Mouse (Mus musculus) forebrain, embryonic 13.5 days (tissue): ENCODE measurements at regions not wholly inside any gene's neighbourhood (a gene's known extent, or its start where the extent isn't known, plus 50 kb on each side); places are given as distances from the start of the nearest gene placed in this dataset.

Source experiments
- ATAC-seq: fragments of 200-750 bp; cut with Nextera tagmentation; 2 replicates; pipeline ENCODE4 v1.8.0; 2017
- H3K27ac ChIP-seq: fragments of 300-500 bp; sonication (generic); 2 replicates; pipeline ENCODE4 v1.5.1; 2015; ENCODE audit warnings: inconsistent platforms, mild to moderate bottlenecking, moderate library complexity
- H3K27me3 ChIP-seq: fragments of 300-500 bp; sonication (generic); 2 replicates; pipeline ENCODE4 v1.6.1; 2015; ENCODE audit warnings: mild to moderate bottlenecking, inconsistent platforms
- H3K36me3 ChIP-seq: fragments of 300-500 bp; sonication (generic); 2 replicates; pipeline ENCODE4 v1.6.1; 2015; ENCODE audit warnings: mild to moderate bottlenecking, inconsistent platforms; ENCODE audit not compliant: poor library complexity, severe bottlenecking
- H3K4me1 ChIP-seq: fragments of 300-500 bp; sonication (generic); 2 replicates; pipeline ENCODE4 v1.6.1; 2015; ENCODE audit warnings: inconsistent platforms
- H3K4me2 ChIP-seq: fragments of 300-500 bp; sonication (generic); 2 replicates; pipeline ENCODE4 v1.6.1; 2015; ENCODE audit warnings: inconsistent platforms, mild to moderate bottlenecking, moderate library complexity
- H3K4me3 ChIP-seq: fragments of 300-500 bp; sonication (generic); 2 replicates; pipeline ENCODE4 v1.5.1; 2015; ENCODE audit warnings: mild to moderate bottlenecking, inconsistent platforms
- H3K9ac ChIP-seq: fragments of 300-500 bp; sonication (generic); 2 replicates; pipeline ENCODE4 v1.6.1; 2015; ENCODE audit warnings: mild to moderate bottlenecking, inconsistent platforms
- H3K9me3 ChIP-seq: fragments of 300-500 bp; sonication (generic); replicated peaks from 2 replicates; pipeline ENCODE4 v1.6.1; 2016; ENCODE audit warnings: inconsistent platforms
- WGBS: fragments of 180-500 bp; shearing (Covaris S2); methylation state at CpG from one replicate; pipeline ENCODE4 v1.1.7; 2015; 5-methylcytosine and 5-hydroxymethylcytosine counted together

- Histone ChIP-seq H3K4me2 (no peak overlapping the region), H3K9ac (no peak overlapping the region), H3K36me3 (no peaks in the 10 kb centered on the region), H3K27me3 (0 out of 2 replicates have a peak, but pooled peaks cover 4% of the 10 kb centered on the region), H3K27ac (no peak overlapping the region), H3K9me3 (no peaks in the 10 kb centered on the region), H3K4me3 (no peak overlapping the region), H3K4me1 (peaks cover 5% of the 10 kb centered on the region)
- ATAC-seq = no peak
- WGBS = 94% methylated on average over 2 of the region's 2 CpGs
These were observed 226.7 kb upstream of the Mki67 start for GRCm38 (mm10) chr7:135942826-135943225.

GRCm38 (mm10) chr7:135946071-135946646 is 230.0 kb upstream of the Mki67 start:
- Histone ChIP-seq H3K27ac (no peak overlapping the region), H3K27me3 (0 out of 2 replicates have a peak, but pooled peaks cover 4% of the 10 kb centered on the region), H3K36me3 (no peaks in the 10 kb centered on the region), H3K4me1 (no peaks in the 10 kb centered on the region), H3K4me3 (no peak overlapping the region), H3K4me2 (no peak overlapping the region), H3K9me3 (no peaks in the 10 kb centered on the region), H3K9ac (no peak overlapping the region)
- WGBS = 89% methylated on average over 5 of the region's 5 CpGs
- ATAC-seq = no peak

DNA sequence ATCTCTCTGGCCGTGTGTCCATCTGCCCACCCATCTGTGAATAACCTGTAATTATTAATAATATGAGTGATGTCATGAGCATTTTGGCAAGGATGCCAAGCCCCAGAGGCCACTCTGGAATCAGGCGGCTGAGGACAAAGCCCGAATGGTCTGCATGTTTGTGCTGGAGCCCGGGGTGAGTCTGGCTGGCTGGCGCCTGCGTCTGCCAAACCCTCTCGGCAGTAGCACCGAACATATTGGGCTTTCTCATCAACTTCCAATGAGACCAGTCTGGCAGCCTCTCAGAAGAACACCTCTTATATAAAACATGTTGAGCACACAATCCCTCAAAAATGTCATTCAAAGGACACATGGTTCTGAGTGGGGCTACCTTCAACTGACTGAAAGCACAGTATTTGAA is 244.9 kb upstream of the Mki67 start:
- ATAC-seq = peak; percentile 68; the same call in 1 of the 2 replicates
- peaks cover 22% of the 10 kb centered on the region for H3K4me1 ChIP-seq
- H3K4me2 ChIP-seq = no peak overlapping the region
- no peaks in the 10 kb centered on the region for H3K9me3 ChIP-seq
- no peaks in the 10 kb centered on the region for H3K36me3 ChIP-seq
- H3K27me3 ChIP-seq = no peaks in the 10 kb centered on the region
- H3K27ac ChIP-seq = no peak overlapping the region
- no peak overlapping the region for H3K4me3 ChIP-seq
- WGBS = 47% methylated on average over 8 of the region's 8 CpGs
- H3K9ac ChIP-seq = no peak overlapping the region

- Histone ChIP-seq H3K27ac (no peak overlapping the region), H3K9me3 (no peaks in the 10 kb centered on the region), H3K4me3 (no peak overlapping the region), H3K9ac (no peak overlapping the region; the same call in 1 of the 2 replicates), H3K4me2 (no peak overlapping the region), H3K4me1 (peaks cover 27% of the 10 kb centered on the region), H3K36me3 (no peaks in the 10 kb centered on the region), H3K27me3 (no peaks in the 10 kb centered on the region)
- WGBS = 22% methylated on average over 6 of the region's 6 CpGs
- peak; percentile 55; the same call in 1 of the 2 replicates for ATAC-seq
These were observed 249.4 kb upstream of the Mki67 start for GRCm38 (mm10) chr7:135965528-135965927.

DNA sequence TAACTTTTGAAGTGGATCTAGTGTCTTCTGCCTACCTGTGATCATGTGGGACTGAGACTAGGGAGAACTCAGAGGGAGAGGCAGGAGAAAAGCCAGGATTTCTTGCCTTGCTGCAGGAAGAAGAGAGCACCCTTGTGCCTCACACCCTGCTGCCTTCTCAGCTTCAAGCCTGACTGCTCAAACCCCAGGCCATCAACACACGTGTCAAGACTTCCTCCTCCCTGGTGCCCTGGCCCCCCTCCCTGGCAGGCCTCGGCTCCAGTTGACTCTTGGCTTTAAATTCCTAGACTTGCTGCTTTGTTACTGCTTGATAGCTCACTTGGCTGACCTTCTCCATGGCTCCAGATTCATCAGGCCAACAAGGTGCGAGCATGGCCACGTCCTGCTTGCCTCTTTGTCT is 250.1 kb upstream of the Mki67 start:
- no peak for ATAC-seq
- Histone ChIP-seq H3K9ac (no peak overlapping the region), H3K4me2 (no peak overlapping the region), H3K27ac (no peak overlapping the region), H3K36me3 (no peaks in the 10 kb centered on the region), H3K4me3 (no peak overlapping the region), H3K4me1 (peaks cover 24% of the 10 kb centered on the region), H3K9me3 (no peaks in the 10 kb centered on the region), H3K27me3 (no peaks in the 10 kb centered on the region)
- 53% methylated on average over 4 of the region's 4 CpGs for WGBS

DNA sequence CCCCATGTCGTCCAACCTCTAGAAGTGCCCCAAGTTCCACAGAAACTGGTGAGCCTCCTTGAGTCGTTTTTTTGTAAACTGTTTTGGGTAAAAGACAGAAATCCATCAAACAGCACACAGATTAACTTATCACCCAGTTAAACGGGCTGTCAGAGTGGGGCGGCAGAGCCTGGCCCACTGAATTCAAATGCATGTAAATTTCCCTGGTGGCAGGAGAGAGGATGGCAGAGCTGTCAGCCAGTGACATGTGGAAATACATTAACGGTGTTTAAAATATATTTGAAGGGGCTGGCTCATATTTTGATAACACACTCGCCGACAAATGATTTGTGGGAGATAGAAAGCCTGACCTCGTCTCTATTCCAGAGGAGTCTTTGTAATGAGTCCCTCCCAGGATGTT is 252.5 kb upstream of the Mki67 start:
- Histone ChIP-seq H3K27me3 (no peaks in the 10 kb centered on the region), H3K36me3 (no peaks in the 10 kb centered on the region), H3K4me2 (no peak overlapping the region), H3K9ac (no peak overlapping the region), H3K9me3 (no peaks in the 10 kb centered on the region), H3K4me3 (no peak overlapping the region), H3K27ac (no peak overlapping the region), H3K4me1 (peaks cover 24% of the 10 kb centered on the region)
- 66% methylated on average over 8 of the region's 8 CpGs for WGBS
- ATAC-seq = no peak; the same call in 1 of the 2 replicates

DNA sequence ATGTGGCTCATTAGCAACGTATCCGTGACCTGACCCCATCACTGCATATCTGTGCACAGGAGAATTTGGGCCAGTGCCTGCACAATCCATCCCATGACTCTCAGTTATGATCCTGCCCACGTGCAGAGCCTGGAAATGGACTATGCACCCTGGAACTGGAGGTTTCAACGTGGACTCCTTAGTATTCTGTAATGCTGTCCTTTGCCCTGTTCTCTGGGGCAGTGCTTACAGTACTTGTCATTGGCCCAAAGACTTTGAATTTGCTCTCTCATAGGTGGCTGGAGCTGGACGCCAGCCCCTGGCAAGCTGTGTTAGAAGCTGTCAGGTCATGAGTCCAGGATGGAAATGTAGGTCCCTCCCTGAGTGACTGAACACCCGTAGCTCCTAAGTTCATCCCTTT is 269.9 kb upstream of the Mki67 start:
- no peak for ATAC-seq
- 82% methylated on average over 6 of the region's 6 CpGs for WGBS
- Histone ChIP-seq H3K4me1 (0 out of 2 replicates have a peak, but pooled peaks cover 7% of the 10 kb centered on the region), H3K4me2 (no peak overlapping the region), H3K27me3 (0 out of 2 replicates have a peak, but pooled peaks cover 4% of the 10 kb centered on the region), H3K4me3 (no peak overlapping the region), H3K36me3 (no peaks in the 10 kb centered on the region), H3K9ac (no peak overlapping the region), H3K27ac (no peak overlapping the region), H3K9me3 (no peaks in the 10 kb centered on the region)

DNA sequence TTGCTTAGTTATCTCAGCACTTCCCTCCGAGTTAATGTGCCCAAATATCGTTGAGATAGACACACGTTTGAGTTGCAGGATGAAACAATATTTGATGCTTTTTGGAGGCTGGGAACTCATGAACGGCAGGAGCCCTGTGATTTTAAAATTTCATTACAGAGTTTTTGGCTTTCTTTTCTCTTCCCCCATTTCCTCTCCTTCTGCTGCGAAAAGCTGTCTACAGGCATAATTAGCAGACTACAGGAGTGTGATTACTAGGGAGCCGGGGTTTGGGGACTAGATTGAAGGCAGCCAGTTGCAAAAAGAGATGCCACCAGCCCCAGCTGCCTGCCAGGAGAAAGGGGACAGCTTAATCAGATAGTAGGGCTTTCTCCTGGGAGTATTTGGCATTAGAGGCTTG is 274.2 kb upstream of the Mki67 start:
- Histone ChIP-seq H3K4me3 (no peak overlapping the region), H3K27me3 (0 out of 2 replicates have a peak, but pooled peaks cover 4% of the 10 kb centered on the region), H3K27ac (no peak overlapping the region), H3K36me3 (no peaks in the 10 kb centered on the region), H3K4me1 (peaks cover 12% of the 10 kb centered on the region; the same call in 1 of the 2 replicates), H3K9ac (no peak overlapping the region), H3K4me2 (no peak overlapping the region), H3K9me3 (no peaks in the 10 kb centered on the region)
- WGBS = 49% methylated on average over 6 of the region's 6 CpGs
- ATAC-seq = no peak

DNA sequence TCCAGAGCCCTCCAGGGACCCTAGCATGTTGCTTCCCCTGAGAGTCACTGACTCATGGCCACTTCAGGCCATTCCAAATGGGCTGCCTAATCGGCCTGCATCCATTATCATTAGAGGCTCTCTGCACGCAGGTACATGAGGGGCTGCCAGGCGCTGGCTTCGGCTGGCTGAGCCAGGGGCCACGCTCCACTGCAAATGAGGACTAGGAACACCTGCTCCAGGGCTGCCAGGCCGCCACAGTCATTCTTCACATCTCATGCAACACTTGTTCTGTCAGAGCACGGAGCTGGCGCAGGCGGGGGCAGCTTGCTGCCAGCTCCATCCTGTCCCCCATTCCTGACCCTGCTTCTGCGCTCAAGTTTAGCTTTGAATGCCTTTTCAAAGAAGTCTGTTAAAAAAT is 280.7 kb upstream of the Mki67 start:
- ATAC-seq = no peak
- no peak overlapping the region for H3K9ac ChIP-seq
- no peak overlapping the region for H3K27ac ChIP-seq
- H3K4me3 ChIP-seq = no peak overlapping the region
- no peaks in the 10 kb centered on the region for H3K27me3 ChIP-seq
- H3K9me3 ChIP-seq = no peaks in the 10 kb centered on the region
- WGBS = 58% methylated on average over 10 of the region's 10 CpGs
- H3K36me3 ChIP-seq = no peaks in the 10 kb centered on the region
- no peak overlapping the region for H3K4me2 ChIP-seq
- peaks cover 9% of the 10 kb centered on the region for H3K4me1 ChIP-seq

- no peaks in the 10 kb centered on the region for H3K27me3 ChIP-seq
- no peak overlapping the region for H3K4me2 ChIP-seq
- no peaks in the 10 kb centered on the region for H3K36me3 ChIP-seq
- 90% methylated on average over 3 of the region's 3 CpGs for whole genome bisulfite sequencing
- no peak overlapping the region for H3K9ac ChIP-seq
- H3K4me3 ChIP-seq = no peak overlapping the region
- no peak for ATAC-seq
- no peak overlapping the region for H3K27ac ChIP-seq
- peaks cover 9% of the 10 kb centered on the region for H3K4me1 ChIP-seq
- no peaks in the 10 kb centered on the region for H3K9me3 ChIP-seq
These were observed 281.5 kb upstream of the Mki67 start for GRCm38 (mm10) chr7:135997640-135998039.

DNA sequence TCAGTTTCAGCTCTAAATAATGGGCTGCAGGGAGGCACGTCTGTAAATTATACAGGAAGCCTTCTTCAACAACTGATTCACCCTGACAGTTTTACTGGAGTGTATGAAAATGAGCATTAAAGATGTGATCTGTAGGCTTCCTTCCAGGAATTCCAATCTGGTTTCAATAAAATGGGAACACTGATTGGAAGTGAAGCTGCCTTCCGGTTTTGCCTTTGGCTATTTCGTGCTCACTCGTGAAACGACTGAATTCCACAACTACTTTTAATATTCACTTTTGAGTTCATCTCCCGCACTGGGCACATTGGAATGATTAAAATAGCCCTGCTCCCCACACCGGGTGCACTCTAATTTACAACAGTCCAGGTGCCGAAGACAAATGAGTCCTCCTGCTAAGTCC is 286.2 kb upstream of the Mki67 start:
- no peak overlapping the region for H3K4me3 ChIP-seq
- H3K36me3 ChIP-seq = no peaks in the 10 kb centered on the region
- H3K4me2 ChIP-seq = no peak overlapping the region
- no peaks in the 10 kb centered on the region for H3K4me1 ChIP-seq
- peaks cover 5% of the 10 kb centered on the region; the same call in 1 of the 2 replicates for H3K27me3 ChIP-seq
- no peak for ATAC-seq
- H3K9me3 ChIP-seq = no peaks in the 10 kb centered on the region
- H3K9ac ChIP-seq = no peak overlapping the region
- H3K27ac ChIP-seq = no peak overlapping the region
- WGBS = 85% methylated on average over 8 of the region's 8 CpGs

- Histone ChIP-seq H3K36me3 (no peaks in the 10 kb centered on the region), H3K27ac (no peak overlapping the region), H3K4me2 (no peak overlapping the region), H3K9ac (no peak overlapping the region), H3K4me3 (no peak overlapping the region), H3K27me3 (peaks cover 5% of the 10 kb centered on the region; the same call in 1 of the 2 replicates), H3K4me1 (peaks cover 8% of the 10 kb centered on the region), H3K9me3 (no peaks in the 10 kb centered on the region)
- 83% methylated on average over 2 of the region's 2 CpGs for WGBS
- no peak for ATAC-seq
These were observed 287.1 kb upstream of the Mki67 start for GRCm38 (mm10) chr7:136003291-136003690.
